Mouse (Mus musculus) megakaryocyte progenitor cell, adult 5-6 weeks (primary cell): Measurements from ENCODE around the gene Ankrd28. TPM values are rescaled to one million over a fixed set of nuclear protein-coding genes. Genes with fewer than 3 reads are reported as not detected.

ENCODE experiments used
- ATAC-seq: replicated peaks from 2 replicates; pipeline ENCODE4 v1.8.0; 2016; ENCODE audit warnings: mild to moderate bottlenecking, moderate TSS enrichment, inconsistent platforms; ENCODE audit not compliant: poor library complexity
- total RNA-seq, 2 experiments: library from RNA; stranded (forward) in 1 of 2; stranded (reverse) in 1 of 2; fragments of 157-497, 149-512 nt in 1 of 2; fragments of 200-1000 nt in 1 of 2; gene quantifications; 2 replicates each; pipeline versions ENCODE4 v1.2.3 to v1.2.4; 2015 to 2017

Gene Ankrd28
- total RNA-seq, 2 experiments from 2014 or later = 140 to 186 TPM

GRCm38 (mm10) chr14:31667741-31668140, 162.7 kb downstream of the Ankrd28 start:
- ATAC-seq = no peak

DNA sequence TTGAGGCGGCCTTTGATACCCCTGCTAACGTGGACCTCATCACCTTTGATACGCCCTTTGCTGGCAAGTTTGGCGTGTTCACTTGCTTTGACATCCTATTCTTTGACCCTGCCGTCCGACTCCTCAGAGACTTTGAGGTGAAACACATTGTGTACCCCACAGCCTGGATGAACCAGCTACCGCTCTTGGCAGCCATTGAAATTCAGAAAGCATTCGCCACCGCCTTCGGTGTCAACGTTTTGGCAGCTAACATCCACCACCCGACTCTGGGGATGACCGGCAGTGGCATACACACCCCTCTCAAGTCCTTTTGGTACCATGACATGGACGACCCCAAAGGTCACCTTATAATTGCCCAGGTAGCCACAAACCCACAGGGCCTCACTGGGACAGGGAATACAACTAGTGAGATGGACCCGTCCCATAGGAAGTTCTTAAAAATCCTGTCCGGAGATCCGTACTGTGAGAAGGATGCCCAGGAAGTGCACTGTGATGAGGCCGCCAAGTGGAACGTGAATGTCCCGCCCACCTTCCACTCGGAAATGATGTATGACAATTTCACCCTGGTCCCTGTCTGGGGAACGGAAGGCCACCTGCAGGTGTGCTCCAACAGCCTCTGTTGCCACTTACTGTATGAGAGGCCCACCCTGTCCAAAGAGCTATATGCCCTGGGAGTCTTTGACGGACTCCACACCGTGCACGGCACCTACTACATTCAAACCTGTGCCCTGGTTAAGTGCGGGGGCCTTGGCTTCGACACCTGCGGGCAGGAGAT, 163.3 kb downstream of the Ankrd28 start:
- ATAC-seq = no peak

DNA sequence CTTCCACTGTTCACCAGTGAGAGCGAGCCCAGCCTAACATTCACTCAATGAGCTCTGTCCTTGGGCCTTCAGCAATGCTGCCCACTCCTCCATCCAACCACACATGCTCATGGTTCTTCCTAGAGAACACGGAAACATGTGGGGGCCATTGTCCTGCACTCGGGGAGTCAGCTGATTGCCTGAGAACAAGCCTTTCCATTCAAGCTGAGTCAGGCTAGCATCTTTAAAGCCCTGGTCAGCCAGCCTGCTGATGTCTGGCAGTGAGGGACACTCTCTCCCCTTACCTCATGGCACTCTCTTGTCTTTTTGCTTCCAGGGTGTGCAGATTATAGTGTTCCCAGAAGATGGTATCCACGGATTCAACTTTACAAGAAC, 164.9 kb downstream of the Ankrd28 start:
- no peak for ATAC-seq

GRCm38 (mm10) chr14:31664903-31665565, 165.4 kb downstream of the Ankrd28 start:
- ATAC-seq = peak; percentile 30

- peak; percentile 29 for ATAC-seq
These were observed 166.2 kb downstream of the Ankrd28 start for GRCm38 (mm10) chr14:31664100-31664902.

DNA sequence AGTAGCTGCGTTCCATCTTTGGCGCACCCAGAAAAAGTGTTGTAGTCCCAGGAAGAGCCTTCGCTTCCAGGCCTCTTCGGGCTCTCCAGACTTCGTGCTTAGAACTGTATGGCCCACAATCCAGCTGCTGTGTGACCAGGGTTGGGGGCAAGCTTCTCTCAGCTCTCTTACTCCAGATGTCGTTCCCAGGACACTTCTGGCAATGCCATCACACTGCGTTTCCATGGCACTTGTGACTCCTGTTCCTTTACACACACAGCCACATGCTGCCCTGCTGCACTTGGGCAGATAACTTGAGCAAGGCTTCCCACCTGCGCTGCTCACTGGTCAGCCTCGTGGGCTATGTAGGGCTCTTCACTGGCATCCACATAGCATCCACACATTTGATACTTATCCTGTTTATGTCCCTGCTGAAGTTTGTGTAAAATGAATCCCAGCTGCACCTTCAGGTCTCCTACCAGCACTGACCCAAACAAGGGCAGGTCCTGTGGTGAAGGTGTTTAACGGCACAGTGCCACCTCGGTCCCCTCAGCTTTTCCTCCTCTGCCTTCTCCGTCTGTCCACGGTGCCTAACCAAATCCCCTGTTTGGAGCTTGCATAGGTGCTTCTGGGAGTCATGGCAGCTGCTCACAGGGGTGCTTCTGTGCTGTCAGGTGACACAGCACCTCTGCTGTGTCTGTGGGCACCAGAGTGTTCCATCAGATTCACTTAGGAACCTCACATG, 166.9 kb downstream of the Ankrd28 start:
- no peak for ATAC-seq

DNA sequence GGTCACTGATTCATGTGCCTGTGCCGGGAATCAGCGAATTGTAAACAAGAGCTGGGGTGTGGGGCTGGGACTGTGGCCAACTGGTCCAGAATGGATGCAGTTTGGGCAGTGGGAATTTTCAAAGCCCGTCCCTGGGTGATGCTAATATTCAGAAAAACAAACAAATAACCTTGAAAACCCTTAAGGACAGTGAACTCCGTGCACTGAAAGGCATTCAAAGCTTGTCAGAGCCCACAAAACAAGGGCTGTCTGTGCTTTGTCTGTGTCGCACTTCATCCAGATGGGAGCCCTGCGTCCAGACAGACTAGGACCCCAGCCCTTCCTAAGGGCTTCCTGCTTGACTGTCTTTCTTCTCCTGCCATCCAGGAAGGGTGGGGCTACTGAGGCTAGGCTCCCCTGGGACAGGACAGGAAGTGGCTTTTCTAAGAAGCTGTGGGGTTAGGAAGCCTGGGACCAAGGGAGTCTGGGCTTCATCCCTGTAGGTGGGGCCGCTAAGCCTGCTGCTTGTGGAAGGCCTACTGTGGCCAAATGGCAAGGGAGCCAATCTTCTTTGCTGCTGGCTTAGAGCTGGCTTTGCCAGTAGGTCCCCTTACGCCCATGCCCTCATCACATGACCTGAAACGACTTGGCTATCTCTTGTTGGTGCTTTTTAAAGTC, 167.8 kb downstream of the Ankrd28 start:
- ATAC-seq = no peak

DNA sequence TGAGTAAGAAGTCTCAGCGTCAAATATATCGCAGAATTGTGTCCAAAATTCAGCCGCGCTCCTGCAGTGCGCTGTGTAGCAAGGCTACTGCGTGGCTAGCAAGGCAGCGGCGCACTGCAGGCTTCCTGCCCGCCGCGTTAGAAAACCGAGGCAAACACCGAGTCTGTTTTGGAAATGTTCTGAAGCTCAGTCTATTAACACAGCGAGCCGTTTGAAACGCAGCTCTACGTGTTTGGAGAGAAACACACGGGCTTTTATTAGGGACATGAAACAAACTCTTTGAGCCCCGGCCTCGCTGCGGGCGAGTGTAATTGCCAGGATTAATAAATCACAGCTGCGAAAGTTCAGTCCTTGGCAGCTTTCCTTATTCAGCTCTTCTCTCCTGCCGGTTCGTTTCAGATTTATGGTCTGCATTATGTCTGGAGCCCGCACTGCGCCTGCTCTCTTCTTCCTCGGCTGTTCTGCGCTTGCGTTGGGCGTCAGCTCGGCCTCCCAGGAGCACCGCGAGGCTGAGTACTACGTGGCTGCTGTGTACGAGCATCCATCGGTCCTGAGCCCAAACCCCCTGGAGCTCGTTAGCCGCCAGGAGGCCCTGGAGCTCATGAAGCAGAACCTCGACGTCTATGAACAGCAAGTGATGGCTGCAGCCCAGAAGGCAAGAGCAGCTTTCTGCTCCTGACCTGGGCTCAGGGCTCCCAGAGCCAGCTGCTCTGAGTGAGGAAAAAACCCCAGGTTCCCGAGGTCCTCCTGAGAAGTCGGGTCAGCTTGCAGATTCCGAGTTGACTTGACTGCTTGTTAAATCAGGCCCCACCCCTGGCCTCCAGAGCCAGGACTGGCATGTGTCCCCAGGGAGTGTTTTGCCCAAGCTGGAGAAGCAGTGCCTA, 168.5 kb downstream of the Ankrd28 start:
- ATAC-seq = peak; percentile 66

DNA sequence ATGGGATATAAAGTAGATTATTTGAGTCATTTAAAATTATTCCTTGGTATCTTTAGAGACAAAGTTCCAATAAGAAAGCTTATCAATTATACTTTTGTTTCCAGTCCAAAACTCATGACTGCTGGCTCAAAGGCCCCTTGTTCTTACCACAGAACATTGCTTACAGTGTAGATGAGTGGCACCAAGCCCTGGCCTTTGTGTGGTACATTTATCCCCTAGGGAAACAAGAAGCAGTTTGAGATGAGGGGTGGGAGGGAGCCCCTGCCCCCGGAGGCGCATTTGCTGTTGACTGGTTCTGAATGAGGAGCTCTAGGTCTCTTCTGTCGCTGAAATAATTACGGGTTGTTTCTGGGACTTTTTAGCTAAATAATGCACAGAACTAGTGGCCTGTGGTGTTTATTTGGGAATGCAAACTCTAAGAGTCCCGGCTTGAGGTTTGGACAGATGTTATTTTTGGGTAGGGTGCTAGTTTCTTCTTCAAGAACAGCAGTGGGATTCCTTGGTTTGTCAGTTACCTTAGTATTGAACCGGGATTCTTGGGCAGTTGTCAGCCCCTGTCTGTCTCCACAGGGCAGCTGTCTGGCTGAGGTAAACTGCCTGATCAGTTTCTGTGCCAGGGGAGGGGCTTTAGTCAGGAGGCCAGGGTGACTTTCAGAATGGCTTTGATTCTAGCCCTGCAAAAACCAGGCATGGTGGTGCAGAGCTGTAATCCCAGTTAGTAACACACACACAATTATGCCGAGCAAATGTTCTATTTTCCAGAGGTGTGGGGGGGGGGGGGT, 169.9 kb downstream of the Ankrd28 start:
- ATAC-seq = no peak

GRCm38 (mm10) chr14:31659501-31660181, 170.8 kb downstream of the Ankrd28 start:
- ATAC-seq = no peak

- ATAC-seq = no peak
These were observed 172.2 kb downstream of the Ankrd28 start for GRCm38 (mm10) chr14:31658126-31658680.

GRCm38 (mm10) chr14:31656857-31657645, 173.4 kb downstream of the Ankrd28 start:
- peak; percentile 80 for ATAC-seq

- ATAC-seq = no peak
These were observed 174.1 kb downstream of the Ankrd28 start for GRCm38 (mm10) chr14:31656386-31656785.

DNA sequence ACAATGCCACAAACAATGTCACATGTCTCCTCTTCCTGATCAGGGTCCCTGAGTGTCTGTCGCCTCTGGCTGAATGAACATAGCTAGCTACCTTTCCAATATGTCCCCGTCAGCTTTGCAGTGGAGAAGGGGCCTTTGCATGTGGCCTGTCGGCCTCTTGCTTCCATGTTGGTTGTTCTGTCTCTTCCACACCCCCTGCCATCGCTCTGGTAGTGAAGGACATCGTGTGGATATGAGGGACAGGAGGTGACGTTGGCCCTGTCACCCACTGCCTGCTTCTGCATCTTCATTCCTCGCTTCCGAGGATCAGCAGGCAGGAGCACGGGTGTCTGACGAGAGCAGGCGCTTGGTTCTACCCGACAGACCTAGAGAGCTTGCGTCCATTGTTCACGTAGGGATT, 175.0 kb downstream of the Ankrd28 start:
- ATAC-seq = no peak

DNA sequence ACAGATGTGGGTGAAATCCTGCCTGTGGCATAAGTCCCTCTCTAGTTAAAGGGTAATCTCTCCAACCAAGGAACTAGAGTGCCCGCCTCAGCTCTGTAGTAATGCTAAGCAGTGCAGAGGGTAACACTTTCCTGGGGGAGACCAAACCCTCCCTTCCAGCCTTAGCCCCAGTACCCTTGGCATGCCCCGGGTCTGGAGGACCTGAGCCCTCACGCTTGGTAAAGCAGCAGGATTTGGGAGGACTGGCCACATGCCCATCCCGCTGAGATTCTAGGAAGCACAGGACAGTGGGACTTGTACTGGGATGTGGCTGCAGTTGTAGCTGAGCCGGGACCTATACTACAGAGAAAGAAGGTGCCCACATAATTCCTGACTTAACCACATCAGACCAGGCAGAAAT, 175.6 kb downstream of the Ankrd28 start:
- no peak for ATAC-seq

GRCm38 (mm10) chr14:31653101-31653875, 177.2 kb downstream of the Ankrd28 start:
- ATAC-seq = peak; percentile 42
